46 mouse cellular contexts compared by ENCODE assay signal in genomic region chr4:103247249-103247648, GRCm38 (mm10). TPM values are rescaled to one million over a fixed set of nuclear protein-coding genes. Genes with fewer than 3 reads are reported as not detected.
"Had no signal": no experiment of that assay in that cellular context is flagged by ENCODE, and none has a peak within 500 bp of the region (broad histone marks: within the 10 kb centered on the region; RNA-seq: fewer than 3 reads in every experiment).

No protein-coding gene starts in this region.

- H3K36me3 ChIP-seq: limb, embryonic 10.5 days; limb, embryonic 12.5 days; limb, embryonic 13.5 days; limb, embryonic 15.5 days; liver, embryonic 12.5 days; liver, embryonic 13.5 days; liver, embryonic 15.5 days; lung, embryonic 15.5 days; midbrain, embryonic 10.5 days; midbrain, embryonic 12.5 days; midbrain, embryonic 13.5 days; midbrain, embryonic 15.5 days; neural tube, embryonic 12.5 days; neural tube, embryonic 13.5 days had no signal

- H3K9ac ChIP-seq: limb, embryonic 12.5 days; limb, embryonic 13.5 days; limb, embryonic 15.5 days; liver, embryonic 12.5 days; liver, embryonic 13.5 days; liver, embryonic 14.5 days; liver, embryonic 15.5 days; liver, postnatal 0 days; lung, embryonic 14.5 days; lung, embryonic 15.5 days; midbrain, embryonic 12.5 days; midbrain, embryonic 13.5 days; midbrain, embryonic 15.5 days; neural tube, embryonic 12.5 days; neural tube, embryonic 13.5 days had no signal

- H3K4me3 ChIP-seq: left cerebral cortex, adult 2 months; limb, embryonic 10.5 days; limb, embryonic 12.5 days; limb, embryonic 13.5 days; limb, embryonic 15.5 days; liver, embryonic 12.5 days; liver, embryonic 13.5 days; liver, embryonic 15.5 days; lung, embryonic 15.5 days; megakaryocyte, embryonic 14.5 days; midbrain, embryonic 10.5 days; midbrain, embryonic 12.5 days; midbrain, embryonic 13.5 days; midbrain, embryonic 15.5 days; myocyte; neural tube, embryonic 12.5 days; neural tube, embryonic 13.5 days had no signal

- DNase-seq: left cerebral cortex, postnatal 4 days; liver, embryonic 13.5 days; liver, postnatal 0 days; lung, adult 18-20 months; lung, adult 2 months; lung, embryonic 14.5 days; lung, postnatal 10 days; lung, postnatal 4 days; midbrain, embryonic 14.5 days had no signal

- H3K4me1 ChIP-seq: limb, embryonic 10.5 days; limb, embryonic 12.5 days; limb, embryonic 13.5 days; limb, embryonic 15.5 days; liver, embryonic 15.5 days; lung, embryonic 15.5 days; midbrain, embryonic 10.5 days; midbrain, embryonic 12.5 days; midbrain, embryonic 13.5 days; midbrain, embryonic 15.5 days; neural tube, embryonic 12.5 days; neural tube, embryonic 13.5 days had no signal

- H3K9me3 ChIP-seq: limb, embryonic 10.5 days; limb, embryonic 12.5 days; limb, embryonic 13.5 days; limb, embryonic 15.5 days; liver, embryonic 12.5 days; liver, embryonic 13.5 days; liver, embryonic 15.5 days; lung, embryonic 15.5 days; megakaryocyte, embryonic 14.5 days; midbrain, embryonic 10.5 days; midbrain, embryonic 12.5 days; midbrain, embryonic 13.5 days; midbrain, embryonic 15.5 days; neural tube, embryonic 12.5 days; neural tube, embryonic 13.5 days had no signal

- H3K27me3 ChIP-seq: limb, embryonic 12.5 days; limb, embryonic 13.5 days; limb, embryonic 15.5 days; liver, embryonic 12.5 days; liver, embryonic 13.5 days; liver, embryonic 15.5 days; lung, embryonic 15.5 days; megakaryocyte, embryonic 14.5 days; midbrain, embryonic 12.5 days; midbrain, embryonic 13.5 days; midbrain, embryonic 15.5 days; neural tube, embryonic 12.5 days; neural tube, embryonic 13.5 days had no signal

- H3K27ac ChIP-seq: left cerebral cortex, adult 2 months; limb, embryonic 10.5 days; limb, embryonic 12.5 days; limb, embryonic 13.5 days; limb, embryonic 15.5 days; liver, embryonic 12.5 days; liver, embryonic 13.5 days; liver, embryonic 14.5 days; liver, embryonic 15.5 days; lung, embryonic 15.5 days; macrophage; midbrain, embryonic 10.5 days; midbrain, embryonic 12.5 days; midbrain, embryonic 13.5 days; midbrain, embryonic 15.5 days; neural tube, embryonic 12.5 days; neural tube, embryonic 13.5 days had no signal

RNA-seq across cellular contexts. Expression of gene 4921539E11Rik, which starts 43.4 kb away (rescaled TPM):
- total RNA-seq: left cerebral cortex, adult 2 months; left cerebral cortex, adult 8-10 months; left cerebral cortex, postnatal 10 days; left cerebral cortex, postnatal 14 days; left cerebral cortex, postnatal 25 days; left cerebral cortex, postnatal 36 days; left cerebral cortex, postnatal 4 days; megakaryocyte progenitor cell, adult 5-6 weeks; megakaryocyte, adult 5-6 weeks; megakaryocyte-erythroid progenitor cell, adult 5-6 weeks; midbrain, postnatal 0 days; monocyte, adult 5-6 weeks had no signal
- polyA plus RNA-seq: limb, embryonic 10.5 days; limb, embryonic 11.5 days; limb, embryonic 12.5 days; limb, embryonic 13.5 days; limb, embryonic 14.5 days; limb, embryonic 15.5 days; liver, embryonic 11.5 days; liver, embryonic 12.5 days; liver, embryonic 13.5 days; liver, embryonic 14.5 days; liver, embryonic 15.5 days; liver, embryonic 16.5 days; liver, postnatal 0 days; lung, adult 2 months; lung, embryonic 14.5 days; lung, embryonic 15.5 days; lung, embryonic 16.5 days; lung, postnatal 0 days; macrophage; midbrain, embryonic 10.5 days; midbrain, embryonic 11.5 days; midbrain, embryonic 12.5 days; midbrain, embryonic 13.5 days; midbrain, embryonic 14.5 days; midbrain, embryonic 15.5 days; midbrain, embryonic 16.5 days; midbrain, postnatal 0 days; myocyte; neural tube, embryonic 11.5 days; neural tube, embryonic 12.5 days; neural tube, embryonic 13.5 days had no signal
